29 mouse cellular contexts compared by ENCODE assay signal in the genomic region with DNA sequence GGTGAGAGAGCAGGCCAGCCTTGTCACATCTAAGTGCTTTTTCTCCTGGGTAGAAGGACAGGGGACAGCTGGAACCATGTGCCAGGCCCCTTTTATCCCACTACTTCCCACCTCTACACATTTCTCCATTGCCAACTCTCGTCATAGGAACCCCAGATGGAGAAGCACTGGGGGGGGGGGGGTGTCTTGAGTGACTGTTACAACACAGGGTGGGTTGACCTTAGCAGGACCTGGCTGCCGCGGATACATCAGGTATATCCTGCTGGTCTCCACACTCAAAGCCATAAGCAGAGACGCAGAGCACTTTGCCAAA.
"Had no signal": no experiment of that assay in that cellular context is flagged by ENCODE, and none has a peak within 500 bp of the region (broad histone marks: within the 10 kb centered on the region; RNA-seq: fewer than 3 reads in every experiment).

No protein-coding gene starts in this region.

- H3K4me3 ChIP-seq: heart, embryonic 12.5 days; heart, embryonic 13.5 days; heart, embryonic 15.5 days; hindbrain, embryonic 10.5 days; hindbrain, embryonic 12.5 days; hindbrain, embryonic 13.5 days; hindbrain, embryonic 15.5 days; intestine, embryonic 15.5 days; kidney, embryonic 15.5 days; layer of hippocampus, adult 2 months; left cerebral cortex, adult 2 months had no signal

- H3K36me3 ChIP-seq: heart, embryonic 12.5 days; heart, embryonic 13.5 days; heart, embryonic 15.5 days; hindbrain, embryonic 10.5 days; hindbrain, embryonic 12.5 days; hindbrain, embryonic 13.5 days; hindbrain, embryonic 15.5 days; intestine, embryonic 15.5 days; kidney, embryonic 15.5 days had no signal

- H3K4me2 ChIP-seq: heart, embryonic 11.5 days; heart, embryonic 12.5 days; heart, embryonic 13.5 days; heart, embryonic 15.5 days; hindbrain, embryonic 12.5 days; hindbrain, embryonic 13.5 days; hindbrain, embryonic 14.5 days; hindbrain, embryonic 15.5 days; intestine, embryonic 15.5 days; kidney, embryonic 15.5 days had no signal

- H3K4me1 ChIP-seq: heart, embryonic 15.5 days had no signal

- DNase-seq: heart, postnatal 36 days; kidney, adult 11 months; kidney, adult 18-20 months; kidney, adult 2 months; kidney, adult 8-10 months; kidney, adult 9 months; kidney, postnatal 10 days; kidney, postnatal 14 days; layer of hippocampus, adult 9-11 months; layer of hippocampus, postnatal 36 days had no signal

- ATAC-seq: hindbrain, embryonic 16.5 days; hindbrain, postnatal 0 days; inflammation-experienced regulatory T-cells, adult 6 months; intestine, embryonic 15.5 days; intestine, embryonic 16.5 days; intestine, postnatal 0 days had no signal

- H3K9ac ChIP-seq: heart, embryonic 12.5 days; heart, embryonic 13.5 days; heart, embryonic 15.5 days; hindbrain, embryonic 12.5 days; hindbrain, embryonic 13.5 days; hindbrain, embryonic 14.5 days; hindbrain, embryonic 15.5 days; intestine, embryonic 15.5 days; kidney, embryonic 15.5 days had no signal

- H3K27ac ChIP-seq: heart, embryonic 13.5 days; heart, embryonic 15.5 days; hindbrain, embryonic 10.5 days; hindbrain, embryonic 14.5 days; hindbrain, embryonic 15.5 days; hindbrain, postnatal 0 days; intestine, embryonic 15.5 days; kidney, embryonic 15.5 days; kidney, postnatal 0 days; layer of hippocampus, adult 2 months; left cerebral cortex, adult 2 months had no signal

- H3K9me3 ChIP-seq: heart, embryonic 12.5 days; heart, embryonic 13.5 days; heart, embryonic 15.5 days; hindbrain, embryonic 10.5 days; hindbrain, embryonic 12.5 days; hindbrain, embryonic 13.5 days; hindbrain, embryonic 15.5 days; intestine, embryonic 15.5 days; kidney, embryonic 15.5 days had no signal
